Mouse (Mus musculus) gastrocnemius, adult 2 months (tissue): ENCODE data around the gene Ttc25. TPM values are rescaled to one million over a fixed set of nuclear protein-coding genes. Genes with fewer than 3 reads are reported as not detected.

Source experiments
- DNase-seq: peaks from one replicate; pipeline ENCODE4 v3.0.0; 2022
- H3K27ac ChIP-seq: fragments of 200-600 bp; 2 replicates; pipeline ENCODE4 v1.8.1; 2022; ENCODE audit warnings: mild to moderate bottlenecking
- H3K4me3 ChIP-seq: fragments of 200-600 bp; 2 replicates; pipeline ENCODE4 v1.8.1; 2022; ENCODE audit warnings: mild to moderate bottlenecking, moderate library complexity
- CTCF ChIP-seq: fragments of 200-600 bp; IDR thresholded peaks from 2 replicates; pipeline ENCODE4 v1.8.1; 2022; ENCODE audit warnings: antibody characterized with exemption, mild to moderate bottlenecking, moderate library complexity
- intact Hi-C: fragments of 180-260 bp; cut with DNase I; formaldehyde crosslinking; loops from one replicate; pipeline ENCODE4 v1.15.1; 2025
- long read RNA-seq, 2 experiments: library from polyadenylated mRNA; stranded (forward); transcript quantifications; one replicate each; pipeline ENCODE4 v2.0.0; 2021
- total RNA-seq, 2 experiments: library from RNA; stranded (reverse); gene quantifications; 2 replicates each; pipeline ENCODE4 v1.2.3; 2021

The Ttc25 gene
- under 1 TPM; 0.10 to 0.31 TPM for total RNA-seq
- long read RNA-seq, experiment 1 = 0 reads
- long read RNA-seq, experiment 2, partial matches to known transcripts = 0 of 1 reads
- long read RNA-seq, experiment 2, other reads (novel, unspliced or antisense) = 0 of 1 reads

DNA sequence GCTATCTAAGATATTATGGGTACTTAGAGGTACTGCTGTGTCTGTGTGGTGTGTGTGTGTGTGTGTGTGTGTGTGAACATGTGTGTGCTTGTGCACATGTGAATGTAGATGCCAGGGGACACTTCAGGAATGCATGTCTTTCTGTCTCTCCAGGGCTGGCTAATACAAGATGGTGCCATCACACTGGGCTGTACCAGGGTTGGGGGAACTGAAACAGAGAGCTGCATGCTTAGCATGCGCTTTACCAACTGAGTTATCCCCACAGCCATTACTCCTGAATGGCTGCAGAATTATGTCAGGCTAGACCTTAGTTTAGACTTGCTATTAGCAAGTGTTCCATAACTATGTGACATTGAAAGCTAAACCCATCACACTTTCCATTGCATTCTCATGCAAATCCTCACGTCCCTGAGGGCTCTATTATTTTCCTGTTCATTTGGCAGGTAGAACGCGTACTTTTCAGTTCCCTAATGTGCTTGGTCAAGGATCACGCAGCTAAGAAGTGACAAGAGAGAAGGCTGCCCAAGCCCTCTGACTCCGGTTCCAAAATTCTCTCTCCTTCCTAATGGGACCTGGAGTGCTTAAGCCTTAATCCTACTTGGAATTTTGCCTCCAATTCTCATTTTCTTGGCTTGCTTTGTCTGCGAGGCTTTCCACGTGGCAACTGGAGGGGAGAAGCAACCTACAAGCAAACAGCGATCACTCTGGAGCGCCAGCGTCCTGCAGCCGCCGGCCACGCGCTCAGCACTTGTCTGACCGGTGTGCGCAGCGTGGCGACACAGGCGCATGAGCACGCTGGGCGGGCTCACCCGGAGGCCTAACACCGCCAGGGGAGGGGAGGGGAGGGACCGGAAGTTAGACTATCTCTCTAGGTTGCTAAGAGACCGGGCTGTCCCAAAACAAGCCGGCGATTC lies at the start of gene Ttc25:
TSS of gene Ttc25 (plus strand) at position 776 of the 914 bp plus-strand sequence.
- Histone ChIP-seq H3K27ac (peak within 1 kb of the TSS; percentile 93), H3K4me3 (peak within 1 kb of the TSS; percentile 77)
- intact Hi-C loops = loop anchor here (1.0 kb wide), 1 partner anchor 18 kb away; the partner anchor contains the start of gene Acly
- TF ChIP-seq CTCF = peak; percentile 5; the same call in 1 of the 2 replicates
- peak; percentile 94 for DNase-seq

DNA sequence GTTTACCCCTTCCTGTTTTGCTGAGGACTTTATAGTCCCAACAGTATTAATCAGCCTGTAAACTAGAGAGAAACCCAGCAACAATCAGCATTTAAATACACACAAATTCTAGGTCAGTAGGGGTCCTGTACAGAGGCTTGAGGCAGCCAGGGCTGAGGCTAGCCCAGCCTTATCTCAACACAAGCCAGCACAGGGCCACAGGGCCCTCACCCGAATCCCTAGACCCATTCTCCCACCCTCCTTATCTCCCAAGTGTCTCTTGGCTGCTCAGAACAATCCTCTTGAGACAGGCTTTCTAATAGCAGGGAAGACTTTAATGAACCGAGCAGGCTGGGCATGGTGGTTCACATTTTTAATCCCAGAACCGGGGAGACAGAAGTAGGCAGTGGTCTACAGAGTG lies 45.2 kb upstream of the Ttc25 start:
- no peak for DNase-seq
- intact Hi-C loops = no loop called here
- no peak for TF ChIP-seq CTCF
- no peak overlapping the region for H3K4me3 ChIP-seq
- no peak overlapping the region for H3K27ac ChIP-seq

DNA sequence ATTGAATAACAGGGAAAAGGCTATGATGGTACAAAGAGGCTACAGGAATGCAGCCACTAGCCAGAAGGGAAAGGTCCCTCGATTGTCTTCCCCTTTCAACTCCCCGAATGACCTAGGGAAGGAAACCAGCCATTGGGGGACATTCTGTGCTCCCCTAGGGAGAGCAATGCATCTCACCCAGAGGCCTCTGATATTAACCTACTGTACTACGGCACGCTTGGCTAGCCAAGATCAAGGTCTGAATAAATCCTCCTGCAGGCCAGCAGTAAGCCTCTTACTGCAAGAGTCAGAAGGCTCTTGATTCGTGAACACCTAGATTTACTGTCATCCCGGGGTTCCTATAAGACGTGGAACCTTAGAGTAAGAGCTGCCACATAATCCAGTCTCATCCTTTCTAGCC lies 44.8 kb upstream of the Ttc25 start:
- Histone ChIP-seq H3K27ac (no peak overlapping the region), H3K4me3 (no peak overlapping the region)
- no peak for TF ChIP-seq CTCF
- intact Hi-C loops = no loop called here
- no peak for DNase-seq

DNA sequence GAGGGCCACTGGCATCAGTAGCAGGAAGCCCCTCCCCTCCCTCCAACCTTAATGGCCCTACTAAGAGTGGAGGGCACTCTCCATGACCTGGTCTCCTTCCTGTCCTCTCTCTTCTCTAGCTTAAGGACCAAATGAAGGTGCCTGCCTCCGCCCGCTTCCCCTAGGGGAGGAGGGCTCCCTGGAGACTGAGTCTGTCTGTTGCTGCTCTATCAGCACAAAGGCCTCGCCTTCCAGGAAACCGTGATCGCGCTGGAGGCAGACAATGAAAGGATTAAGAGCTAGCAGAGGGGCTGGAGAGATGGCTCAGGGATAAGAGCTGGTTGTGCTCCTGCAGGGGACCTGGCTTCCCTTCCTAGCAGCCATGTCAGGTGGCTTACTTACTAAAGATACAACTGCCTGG lies 44.1 kb upstream of the Ttc25 start:
- no peak overlapping the region for H3K4me3 ChIP-seq
- no peak for TF ChIP-seq CTCF
- no peak for DNase-seq
- intact Hi-C loops = no loop called here
- no peak overlapping the region for H3K27ac ChIP-seq

DNA sequence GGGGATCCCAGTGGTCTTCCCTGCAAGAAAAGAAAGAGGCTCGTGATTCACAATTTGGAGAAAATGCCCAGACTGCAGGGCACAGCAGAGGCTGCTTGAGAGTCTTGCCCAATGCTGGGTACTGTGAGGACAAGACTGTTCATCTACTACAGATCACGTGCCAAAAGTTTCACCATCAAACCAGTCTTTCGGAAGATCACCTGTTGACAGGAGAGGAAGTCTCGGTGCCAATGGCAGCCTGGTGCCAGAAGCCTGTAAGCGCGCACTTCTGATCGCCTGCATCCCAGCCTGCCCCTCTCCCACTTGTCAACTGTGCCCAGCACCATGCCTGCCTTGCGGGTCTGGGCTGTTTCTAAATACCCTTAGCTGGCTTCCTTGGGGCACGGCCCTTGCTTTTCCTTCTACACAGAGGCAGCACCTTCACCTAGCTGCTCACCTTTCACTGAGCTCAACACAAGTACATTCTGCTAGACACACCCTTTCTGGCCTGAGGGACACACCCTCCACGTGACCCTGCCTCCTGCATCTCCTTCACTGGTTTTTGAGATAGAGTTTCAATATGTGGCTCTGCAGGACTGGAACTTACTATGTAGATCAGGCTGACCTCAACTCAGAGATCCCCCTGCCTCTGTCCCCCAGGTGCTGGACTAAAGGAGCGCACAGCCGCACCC lies 40.3 kb upstream of the Ttc25 start:
- DNase-seq = no peak
- intact Hi-C loops = no loop called here
- Histone ChIP-seq H3K27ac (no peak overlapping the region), H3K4me3 (no peak overlapping the region)
- no peak for TF ChIP-seq CTCF

DNA sequence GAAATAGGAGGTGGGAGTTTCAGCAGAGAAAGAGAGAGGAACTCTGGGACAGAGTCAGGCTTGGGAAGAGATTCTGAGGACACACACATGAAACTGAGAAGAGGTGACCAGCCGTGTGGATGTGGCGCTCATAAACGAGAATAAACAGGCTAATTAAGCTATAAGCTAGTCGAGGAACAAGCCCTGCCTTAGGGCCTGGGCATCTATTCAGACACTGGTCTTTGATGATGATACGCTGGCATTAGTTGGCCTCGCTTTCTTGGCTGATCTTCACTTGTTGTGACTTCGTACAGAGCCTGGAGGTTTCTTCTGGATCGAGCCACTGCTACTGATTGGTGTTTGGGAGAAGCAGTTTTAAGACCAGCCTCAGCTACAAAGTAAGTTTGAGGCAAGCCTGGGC lies 39.4 kb upstream of the Ttc25 start:
- no peak for TF ChIP-seq CTCF
- no peak for DNase-seq
- intact Hi-C loops = no loop called here
- H3K27ac ChIP-seq = no peak overlapping the region
- no peak overlapping the region for H3K4me3 ChIP-seq

DNA sequence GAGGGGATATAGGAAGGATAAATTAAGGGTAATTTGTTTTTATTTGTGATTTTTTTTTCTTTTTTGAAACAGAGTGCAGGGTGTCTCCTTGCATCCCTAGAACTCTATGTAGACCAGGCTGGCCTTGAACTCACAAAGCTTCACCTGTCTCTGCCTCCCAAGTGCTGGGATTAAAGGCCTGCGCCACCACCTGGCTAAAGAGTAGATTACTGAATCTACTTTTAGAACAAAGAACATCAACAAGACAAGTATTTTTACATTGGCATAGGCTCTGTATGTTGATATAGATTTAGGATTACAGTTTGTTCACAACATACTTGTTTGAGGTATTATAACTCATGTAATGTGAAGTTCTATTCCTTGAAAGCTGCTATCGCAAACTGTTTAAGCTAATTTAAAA lies 34.9 kb upstream of the Ttc25 start:
- TF ChIP-seq CTCF = no peak

DNA sequence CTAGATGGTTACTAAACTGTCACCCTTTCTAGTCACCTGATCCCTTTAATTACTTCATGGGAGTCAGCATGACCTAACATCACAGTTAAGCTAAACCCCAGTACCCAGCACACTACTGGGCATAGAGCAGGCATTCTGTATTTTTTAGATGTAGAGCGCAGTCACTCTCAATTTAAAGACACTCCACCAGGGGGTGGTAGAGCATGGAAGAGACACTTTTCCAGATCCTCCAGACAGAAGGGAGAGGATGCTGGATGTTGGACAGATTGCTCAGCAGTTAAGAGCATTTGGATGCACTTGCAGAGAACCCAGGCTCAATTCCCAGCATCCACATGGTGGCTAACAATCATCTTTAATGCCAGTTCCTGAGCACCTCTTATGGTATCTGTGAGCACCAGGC lies 33.0 kb upstream of the Ttc25 start:
- DNase-seq = no peak
- intact Hi-C loops = no loop called here
- H3K4me3 ChIP-seq = no peak overlapping the region
- no peak overlapping the region for H3K27ac ChIP-seq
- peak; percentile 50 for TF ChIP-seq CTCF

More for the DNA sequence above, 34.9 kb upstream of the Ttc25 start:
- H3K4me3 ChIP-seq = no peak overlapping the region
- DNase-seq = no peak
- intact Hi-C loops = no loop called here
- H3K27ac ChIP-seq = no peak overlapping the region

DNA sequence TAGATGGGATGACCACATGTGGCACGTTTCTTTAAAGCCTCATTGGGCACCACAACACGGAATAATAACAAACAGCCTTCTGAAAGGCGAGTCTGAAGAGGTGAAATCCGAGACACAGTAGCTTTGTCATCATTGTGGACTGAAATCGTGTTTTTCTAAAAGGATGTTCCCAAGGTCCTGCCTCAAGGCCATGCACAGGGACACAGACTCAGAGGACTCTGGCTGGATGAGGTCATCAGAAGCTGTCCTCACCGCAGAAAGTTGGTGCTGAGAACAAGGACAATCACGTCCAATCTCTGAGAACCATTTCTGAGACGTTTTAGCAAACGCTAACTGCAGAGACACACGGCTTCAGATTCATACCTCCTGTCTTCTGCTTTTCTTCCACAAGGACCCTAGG lies 31.7 kb upstream of the Ttc25 start:
- no peak overlapping the region for H3K4me3 ChIP-seq

DNA sequence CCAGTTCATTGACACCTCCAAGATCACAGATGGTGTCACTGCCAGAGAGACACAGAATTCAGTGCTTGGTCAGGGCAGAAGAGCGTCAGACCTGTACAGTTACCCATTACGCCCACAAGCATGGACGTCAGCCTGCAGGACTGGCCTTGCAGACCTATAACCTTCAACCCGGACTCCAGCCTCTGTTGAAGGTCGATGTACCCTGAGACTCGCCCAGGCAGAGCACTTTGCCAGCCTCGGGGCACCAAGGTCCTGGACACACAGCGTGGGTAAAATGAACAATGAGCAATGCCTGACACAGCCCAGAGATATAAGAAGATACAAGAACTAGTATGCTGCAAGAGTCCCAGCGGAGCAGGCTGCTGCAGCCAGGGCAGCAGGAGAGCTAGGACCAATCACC lies 30.3 kb upstream of the Ttc25 start:
- no peak overlapping the region for H3K4me3 ChIP-seq
- DNase-seq = no peak
- no peak overlapping the region for H3K27ac ChIP-seq
- intact Hi-C loops = no loop called here
- TF ChIP-seq CTCF = no peak

More for the DNA sequence above, 31.7 kb upstream of the Ttc25 start:
- H3K27ac ChIP-seq = no peak overlapping the region
- no peak for DNase-seq
- TF ChIP-seq CTCF = no peak
- intact Hi-C loops = no loop called here

DNA sequence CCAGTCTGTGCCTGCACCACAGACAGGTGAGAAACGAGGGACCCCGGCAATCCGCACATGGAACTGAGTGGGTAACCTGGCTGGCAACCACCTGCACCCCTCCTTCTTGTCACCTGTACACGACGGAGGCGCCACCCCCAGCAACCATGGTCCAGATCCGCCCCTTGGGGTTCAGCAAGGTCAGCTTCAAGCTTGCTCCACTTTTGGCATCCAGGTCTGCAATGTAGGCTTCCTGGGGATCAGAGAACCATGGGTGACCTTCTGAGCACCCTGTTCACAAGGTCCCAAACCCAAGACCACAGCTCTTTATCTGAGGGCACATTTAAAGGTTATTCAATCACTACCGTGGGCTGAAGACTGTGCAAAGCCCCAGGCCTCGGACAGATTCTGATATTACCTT lies 29.6 kb upstream of the Ttc25 start:
- Histone ChIP-seq H3K4me3 (no peak overlapping the region), H3K27ac (no peak overlapping the region)
- no peak for TF ChIP-seq CTCF
- DNase-seq = no peak
- intact Hi-C loops = no loop called here

DNA sequence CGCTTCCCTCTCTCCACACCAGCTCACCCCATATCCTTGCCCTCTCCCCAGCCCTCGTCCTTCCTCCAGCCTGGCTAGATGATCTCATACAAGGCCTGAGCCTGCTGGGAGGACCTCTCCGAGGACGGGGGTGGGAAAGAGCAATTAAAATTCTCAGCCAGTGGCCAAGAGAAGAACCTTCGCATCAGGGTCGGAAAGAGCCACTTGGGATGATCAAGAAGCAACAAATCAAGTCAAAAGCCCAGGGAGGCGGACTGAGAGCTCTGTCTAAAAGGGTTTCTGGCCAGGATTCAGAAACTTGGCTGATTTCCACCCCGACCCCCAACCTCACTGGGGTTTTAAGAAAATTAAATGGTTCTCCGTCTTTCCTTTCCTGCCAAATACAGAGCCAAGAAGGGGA lies 29.1 kb upstream of the Ttc25 start:
- intact Hi-C loops = no loop called here
- no peak overlapping the region for H3K4me3 ChIP-seq
- no peak for TF ChIP-seq CTCF
- no peak for DNase-seq
- H3K27ac ChIP-seq = no peak overlapping the region

DNA sequence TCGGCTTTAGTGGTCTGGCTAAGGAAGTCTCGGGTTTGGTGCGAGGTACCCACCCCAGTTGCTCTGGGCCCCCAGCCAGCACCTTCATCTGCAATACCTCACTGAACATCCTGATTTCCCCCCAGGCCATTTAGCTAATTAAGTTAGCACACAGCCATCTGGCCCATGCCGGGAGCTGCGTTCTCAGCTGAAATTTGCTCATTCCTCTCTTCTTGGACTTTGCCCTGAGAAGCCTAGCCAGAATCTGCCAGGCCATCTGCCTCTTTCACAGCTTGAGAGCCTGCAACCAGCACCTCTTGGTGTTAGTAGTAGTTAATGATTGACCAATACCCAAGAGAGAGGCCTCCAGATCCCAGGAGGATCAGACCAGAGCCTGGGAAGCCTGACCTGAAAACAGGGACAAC lies 27.2 kb upstream of the Ttc25 start:
- DNase-seq = no peak
- H3K27ac ChIP-seq = no peak overlapping the region
- intact Hi-C loops = no loop called here
- TF ChIP-seq CTCF = no peak
- H3K4me3 ChIP-seq = no peak overlapping the region
